ENCODE assay signal across 9 mouse cellular contexts in the genomic region with DNA sequence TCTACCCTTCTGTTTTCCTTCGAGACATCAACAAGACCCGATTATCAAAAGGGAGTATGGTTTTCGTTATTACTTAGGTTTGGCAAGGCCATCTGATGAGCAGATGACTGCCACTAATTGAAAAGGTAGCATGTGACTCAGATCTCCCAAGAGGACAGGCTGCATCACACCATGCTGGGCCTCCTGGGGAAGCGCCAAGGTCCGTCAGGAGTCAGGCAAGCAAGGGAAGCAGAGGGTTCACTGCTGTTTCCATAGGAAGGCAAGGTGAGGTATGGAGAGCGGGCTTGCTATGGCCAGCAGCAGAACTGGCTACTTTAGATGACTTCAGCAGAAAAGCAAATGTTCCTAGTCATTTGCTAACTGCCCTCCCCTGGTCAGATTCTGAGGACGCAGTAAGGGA.
"Had no signal": no experiment of that assay in that cellular context is flagged by ENCODE, and none has a peak within 500 bp of the region (broad histone marks: within the 10 kb centered on the region; RNA-seq: fewer than 3 reads in every experiment).

No protein-coding gene starts in this region.

- DNase-seq: left cerebral cortex, postnatal 4 days; lung, adult 18-20 months; right cerebral cortex, postnatal 14 days; thymus, adult 2 months; thymus, postnatal 25 days had no signal

- H3K9me3 ChIP-seq: limb, embryonic 13.5 days; midbrain, embryonic 13.5 days; stomach, embryonic 15.5 days had no signal

- ATAC-seq: midbrain, embryonic 13.5 days had no signal

- H3K9ac ChIP-seq: limb, embryonic 13.5 days; liver, embryonic 14.5 days; midbrain, embryonic 13.5 days; stomach, embryonic 15.5 days had no signal

- H3K4me1 ChIP-seq: midbrain, embryonic 13.5 days; stomach, embryonic 15.5 days had no signal

- H3K27ac ChIP-seq: limb, embryonic 13.5 days; liver, embryonic 14.5 days; midbrain, embryonic 13.5 days; stomach, embryonic 15.5 days had no signal

- H3K27me3 ChIP-seq: limb, embryonic 13.5 days; midbrain, embryonic 13.5 days; stomach, embryonic 15.5 days had no signal

- H3K4me2 ChIP-seq: limb, embryonic 13.5 days; midbrain, embryonic 13.5 days; stomach, embryonic 15.5 days had no signal

- H3K4me3 ChIP-seq: limb, embryonic 13.5 days; midbrain, embryonic 13.5 days; stomach, embryonic 15.5 days had no signal

- H3K36me3 ChIP-seq: limb, embryonic 13.5 days; midbrain, embryonic 13.5 days; stomach, embryonic 15.5 days had no signal
